In genomic region chr14:55671833-55672740, GRCm38 (mm10) we compare ENCODE assay signal across 8 mouse cellular contexts. TPM values are rescaled to one million over a fixed set of nuclear protein-coding genes. Genes with fewer than 3 reads are reported as not detected.
DNase-seq lines count a peak whose midpoint lies in the region; ATAC-seq and TF ChIP-seq lines count a peak whose summit lies in the region.

Gene Gmpr2 (plus strand): TSS chr14:55671941.
Gene Nedd8 (minus strand): TSS chr14:55672124.

- peak within 1 kb of the TSS; percentile 90 for H3K9ac ChIP-seq in heart, embryonic 12.5 days
- peak within 1 kb of the TSS; percentile 81 for H3K9ac ChIP-seq in kidney, postnatal 0 days (ENCODE audit: low read depth, low read length)
- peak within 1 kb of the TSS; percentile 82 for H3K9ac ChIP-seq in liver, embryonic 11.5 days (ENCODE audit: low read depth, low read length)
- H3K9ac ChIP-seq in stomach, embryonic 14.5 days (replicated peaks; ENCODE audit: low read depth, low read length), result peak within 1 kb of the TSS; percentile 64

- peaks cover 36% of the 10 kb centered on the region for H3K36me3 ChIP-seq in heart, embryonic 12.5 days
- peaks cover 14% of the 10 kb centered on the region for H3K36me3 ChIP-seq in kidney, postnatal 0 days (ENCODE audit: insufficient read depth, low read length)
- H3K36me3 ChIP-seq in liver, embryonic 11.5 days (ENCODE audit: control insufficient read depth, insufficient read depth, low read length), result peaks cover 11% of the 10 kb centered on the region
- H3K36me3 ChIP-seq in stomach, embryonic 14.5 days (ENCODE audit: control insufficient read depth, insufficient read depth, low read length), result peaks cover 25% of the 10 kb centered on the region

- peak within 1 kb of the TSS; percentile 97 for H3K4me2 ChIP-seq in heart, embryonic 12.5 days
- H3K4me2 ChIP-seq in kidney, postnatal 0 days (ENCODE audit: low read length), result peak within 1 kb of the TSS; percentile 76
- H3K4me2 ChIP-seq in liver, embryonic 11.5 days, result peak within 1 kb of the TSS; percentile 93
- H3K4me2 ChIP-seq in stomach, embryonic 14.5 days (replicated peaks; ENCODE audit: low read depth, low read length), result peak within 1 kb of the TSS; percentile 85

- no peaks in the 10 kb centered on the region for H3K9me3 ChIP-seq in heart, embryonic 12.5 days (replicated peaks)
- no peaks in the 10 kb centered on the region for H3K9me3 ChIP-seq in kidney, postnatal 0 days (replicated peaks; ENCODE audit: low read length)
- H3K9me3 ChIP-seq in liver, embryonic 11.5 days (ENCODE audit: control insufficient read depth, low read length), result no peaks in the 10 kb centered on the region
- no peaks in the 10 kb centered on the region for H3K9me3 ChIP-seq in stomach, embryonic 14.5 days (ENCODE audit: control insufficient read depth, low read depth, low read length)

- peak; percentile 96 for DNase-seq in CD4-positive helper T cell, adult 2 months (ENCODE audit: low read depth, low spot score)
- peak; percentile 95 for DNase-seq in brain, embryonic 18.5 days (ENCODE audit: low read depth, low spot score)
- DNase-seq in kidney, postnatal 0 days (ENCODE audit: low spot score), result peak; percentile 99
- peak; percentile 92 for DNase-seq in liver, embryonic 11.5 days (ENCODE audit: low spot score)
- peak; percentile 94 for DNase-seq in naive thymus-derived CD4-positive, alpha-beta T cell, adult 2 months (ENCODE audit: low read depth)

- peak; percentile 97 for ATAC-seq in erythroid progenitor cell, adult 5-6 weeks (replicated peaks; ENCODE audit: low FRiP score, poor library complexity, severe bottlenecking)
- ATAC-seq in heart, embryonic 12.5 days (ENCODE audit: insufficient number of reproducible peaks, low FRiP score), result peak; percentile 98
- ATAC-seq in kidney, postnatal 0 days (replicated peaks; ENCODE audit: low FRiP score, low read depth), result peak; percentile 94
- peak; percentile 98 for ATAC-seq in liver, embryonic 11.5 days (replicated peaks; ENCODE audit: low FRiP score)
- peak; percentile 96 for ATAC-seq in stomach, embryonic 14.5 days (ENCODE audit: insufficient number of reproducible peaks, insufficient read depth, low FRiP score, low read depth)

- peaks cover 18% of the 10 kb centered on the region for H3K4me1 ChIP-seq in heart, embryonic 12.5 days (replicated peaks)
- H3K4me1 ChIP-seq in kidney, postnatal 0 days (replicated peaks; ENCODE audit: insufficient read depth, low read length), result peaks cover 13% of the 10 kb centered on the region
- peaks cover 9% of the 10 kb centered on the region for H3K4me1 ChIP-seq in liver, embryonic 11.5 days (replicated peaks; ENCODE audit: control insufficient read depth, insufficient read depth, low read length)
- 0 out of 2 replicates have a peak, but pooled peaks cover 9% of the 10 kb centered on the region for H3K4me1 ChIP-seq in stomach, embryonic 14.5 days (ENCODE audit: control insufficient read depth, insufficient read depth, low read length)

- under 1% methylated on average over 38 of the region's 38 CpGs for WGBS in heart, embryonic 12.5 days
- under 1% methylated on average over 38 of the region's 38 CpGs for WGBS in kidney, postnatal 0 days
- under 1% methylated on average over 38 of the region's 38 CpGs for WGBS in liver, embryonic 11.5 days
- under 1% methylated on average over 38 of the region's 38 CpGs for WGBS in stomach, embryonic 14.5 days

- TF ChIP-seq CTCF in kidney, postnatal 0 days (IDR thresholded peaks at IDR 0.05; ENCODE audit: low read depth), result no peak

- H3K27ac ChIP-seq in heart, embryonic 12.5 days (ENCODE audit: poor library complexity, severe bottlenecking), result peak within 1 kb of the TSS; percentile 81
- peak within 1 kb of the TSS; percentile 82 for H3K27ac ChIP-seq in kidney, postnatal 0 days
- peak within 1 kb of the TSS; percentile 86 for H3K27ac ChIP-seq in liver, embryonic 11.5 days (ENCODE audit: low read depth, low read length)
- peak within 1 kb of the TSS; percentile 70; the same call in 1 of the 2 replicates for H3K27ac ChIP-seq in stomach, embryonic 14.5 days (ENCODE audit: low read length)

- no peaks in the 10 kb centered on the region for H3K27me3 ChIP-seq in heart, embryonic 12.5 days (replicated peaks)
- no peaks in the 10 kb centered on the region for H3K27me3 ChIP-seq in kidney, postnatal 0 days (ENCODE audit: insufficient read depth, low read length)
- no peaks in the 10 kb centered on the region for H3K27me3 ChIP-seq in liver, embryonic 11.5 days (replicated peaks; ENCODE audit: control insufficient read depth, insufficient read depth, low read length)
- no peaks in the 10 kb centered on the region for H3K27me3 ChIP-seq in stomach, embryonic 14.5 days (ENCODE audit: control insufficient read depth, insufficient read depth, low read length)

- H3K4me3 ChIP-seq in heart, embryonic 12.5 days, result peak within 1 kb of the TSS; percentile 93
- peak within 1 kb of the TSS; percentile 70 for H3K4me3 ChIP-seq in kidney, postnatal 0 days (replicated peaks; ENCODE audit: low read depth, low read length)
- peak within 1 kb of the TSS; percentile 71 for H3K4me3 ChIP-seq in liver, embryonic 11.5 days (ENCODE audit: low read depth, low read length)
- H3K4me3 ChIP-seq in stomach, embryonic 14.5 days (ENCODE audit: low read depth, low read length), result peak within 1 kb of the TSS; percentile 83

RNA-seq across cellular contexts. Expression of gene Gmpr2, which starts in this region (rescaled TPM):
- total RNA-seq in erythroid progenitor cell, adult 5-6 weeks (2015; ENCODE audit: low replicate concordance), result 1.7 and 3.6 TPM in 2 replicates
- 9.0 and 14.1 TPM in 2 replicates for total RNA-seq in erythroid progenitor cell, adult 5-6 weeks (2017; ENCODE audit: low replicate concordance)
- 39.8 and 44.6 TPM in 2 replicates for polyA plus RNA-seq in heart, embryonic 12.5 days (2016; fragmentation: Nextera tagmentation; extraction: Ambion mirVana)
- polyA plus RNA-seq in kidney, postnatal 0 days (2015; fragmentation: Nextera tagmentation; extraction: Ambion mirVana), result 48.2 and 49.7 TPM in 2 replicates
- 54.9 and 58.0 TPM in 2 replicates for polyA plus RNA-seq in liver, embryonic 11.5 days (2014; fragmentation: Nextera tagmentation; extraction: Ambion mirVana)
- polyA plus RNA-seq in stomach, embryonic 14.5 days (2014; fragmentation: Nextera tagmentation; extraction: Ambion mirVana), result 56.8 and 63.6 TPM in 2 replicates

RNA-seq across cellular contexts. Expression of gene Nedd8, which starts in this region (rescaled TPM):
- 105 and 189 TPM in 2 replicates for total RNA-seq in erythroid progenitor cell, adult 5-6 weeks (2015; ENCODE audit: low replicate concordance)
- total RNA-seq in erythroid progenitor cell, adult 5-6 weeks (2017; ENCODE audit: low replicate concordance), result 102 and 138 TPM in 2 replicates
- polyA plus RNA-seq in heart, embryonic 12.5 days (2016; fragmentation: Nextera tagmentation; extraction: Ambion mirVana), result 457 and 491 TPM in 2 replicates
- polyA plus RNA-seq in kidney, postnatal 0 days (2015; fragmentation: Nextera tagmentation; extraction: Ambion mirVana), result 508 and 548 TPM in 2 replicates
- 489 and 507 TPM in 2 replicates for polyA plus RNA-seq in liver, embryonic 11.5 days (2014; fragmentation: Nextera tagmentation; extraction: Ambion mirVana)
- 535 and 580 TPM in 2 replicates for polyA plus RNA-seq in stomach, embryonic 14.5 days (2014; fragmentation: Nextera tagmentation; extraction: Ambion mirVana)

Comparison
In these comparisons a context has a peak if more than half of its experiments do, and no peak if none do; other contexts are left out.
1. Peak in every context shown above with its lines: DNase-seq, ATAC-seq, H3K4me3 ChIP-seq and H3K27ac ChIP-seq.